Comparison of ENCODE assay signal across 9 mouse cellular contexts in the genomic region with DNA sequence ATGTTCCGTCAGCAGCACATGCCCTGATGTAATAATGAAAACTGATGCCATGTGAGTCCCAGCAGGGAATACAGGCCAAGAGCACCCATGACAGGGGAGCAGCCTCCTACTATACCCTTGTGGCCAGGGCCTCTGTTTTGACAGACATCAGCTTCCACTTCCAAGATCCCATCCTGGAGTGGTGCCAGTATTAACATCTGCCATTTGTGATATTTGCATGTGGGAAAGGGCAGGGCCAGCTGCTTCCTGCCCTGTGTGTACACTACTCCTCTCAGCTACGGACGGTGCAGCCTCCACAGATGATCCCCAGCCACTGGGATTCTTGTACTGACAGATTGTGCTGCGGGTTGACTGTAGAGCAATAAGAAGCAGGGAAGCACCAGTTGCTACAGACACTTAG.
DNase-seq lines count a peak whose midpoint lies in the region; ATAC-seq and TF ChIP-seq lines count a peak whose summit lies in the region.
"Had no signal": no experiment of that assay in that cellular context is flagged by ENCODE, and none has a peak within 500 bp of the region (broad histone marks: within the 10 kb centered on the region; RNA-seq: fewer than 3 reads in every experiment).

No protein-coding gene starts in this region.

- TF ChIP-seq CTCF in kidney, postnatal 0 days (IDR thresholded peaks at IDR 0.05; ENCODE audit: low read depth), result no peak
- TF ChIP-seq CTCF in kidney, adult 2 months (conservative IDR thresholded peaks at IDR 0.05; ENCODE audit: insufficient read depth, insufficient read length, low read depth, low read length), result no peak
- TF ChIP-seq CTCF in brain, embryonic 14.5 days (IDR thresholded peaks at IDR 0.05; ENCODE audit: borderline replicate concordance, extremely low read depth, insufficient read depth, insufficient read length), result no peak

- H3K27me3 ChIP-seq in kidney, postnatal 0 days (ENCODE audit: insufficient read depth, low read length), result no peaks in the 10 kb centered on the region
- H3K27me3 ChIP-seq in kidney, adult 2 months (replicated peaks; ENCODE audit: control insufficient read depth, insufficient read depth, low read length), result no peaks in the 10 kb centered on the region
- no peaks in the 10 kb centered on the region for H3K27me3 ChIP-seq in heart, embryonic 15.5 days

- no peak overlapping the region for H3K27ac ChIP-seq in kidney, postnatal 0 days
- no peak overlapping the region for H3K27ac ChIP-seq in kidney, adult 2 months (ENCODE audit: insufficient read depth, low read depth, low read length)
- H3K27ac ChIP-seq in heart, embryonic 15.5 days, result no peak overlapping the region

- no peak overlapping the region for H3K4me3 ChIP-seq in kidney, postnatal 0 days (replicated peaks; ENCODE audit: low read depth, low read length)
- no peak overlapping the region for H3K4me3 ChIP-seq in kidney, adult 2 months (ENCODE audit: insufficient read depth, low read depth, low read length)
- no peak overlapping the region for H3K4me3 ChIP-seq in heart, embryonic 15.5 days

- no peaks in the 10 kb centered on the region for H3K36me3 ChIP-seq in kidney, postnatal 0 days (ENCODE audit: insufficient read depth, low read length)
- H3K36me3 ChIP-seq in kidney, adult 2 months (ENCODE audit: control insufficient read depth, insufficient read depth, low read length), result no peaks in the 10 kb centered on the region
- no peaks in the 10 kb centered on the region for H3K36me3 ChIP-seq in heart, embryonic 15.5 days

- no peak for TF ChIP-seq POLR2A in kidney, adult 2 months (IDR thresholded peaks at IDR 0.05; ENCODE audit: low read depth, low read length)
- no peak for TF ChIP-seq POLR2A in brain, embryonic 14.5 days (IDR thresholded peaks at IDR 0.05; ENCODE audit: borderline replicate concordance, extremely low read depth, insufficient read depth, insufficient read length, poor library complexity, severe bottlenecking)

- no peaks in the 10 kb centered on the region for H3K4me1 ChIP-seq in kidney, postnatal 0 days (replicated peaks; ENCODE audit: insufficient read depth, low read length)
- H3K4me1 ChIP-seq in kidney, adult 2 months (ENCODE audit: control insufficient read depth, insufficient read depth, low read length), result no peaks in the 10 kb centered on the region
- peaks cover 13% of the 10 kb centered on the region; the same call in 1 of the 2 replicates for H3K4me1 ChIP-seq in heart, embryonic 15.5 days (replicated peaks)

- H3K4me2 ChIP-seq in kidney, postnatal 0 days (ENCODE audit: low read length), result no peak overlapping the region
- no peak overlapping the region for H3K4me2 ChIP-seq in heart, embryonic 15.5 days

- ATAC-seq in kidney, postnatal 0 days (replicated peaks; ENCODE audit: low FRiP score, low read depth), result peak; percentile 12; the same call in 1 of the 2 replicates
- peak; percentile 78 for ATAC-seq in heart, embryonic 15.5 days (replicated peaks; ENCODE audit: insufficient number of reproducible peaks, insufficient read depth, low FRiP score, low read depth)

- H3K9me3 ChIP-seq in kidney, postnatal 0 days (replicated peaks; ENCODE audit: low read length), result no peaks in the 10 kb centered on the region
- no peaks in the 10 kb centered on the region for H3K9me3 ChIP-seq in heart, embryonic 15.5 days (replicated peaks)

- WGBS in kidney, postnatal 0 days, result 40% methylated on average over 4 of the region's 4 CpGs
- WGBS in kidney, adult 2 months, result 53% methylated on average over 4 of the region's 4 CpGs
- WGBS in heart, embryonic 15.5 days, result 32% methylated on average over 4 of the region's 4 CpGs

- peak; percentile 58 for DNase-seq in kidney, postnatal 0 days (ENCODE audit: low spot score)
- DNase-seq in kidney, adult 2 months, result no peak
- peak; percentile 80 for DNase-seq in brain, embryonic 14.5 days (ENCODE audit: low read depth)
- DNase-seq in lung, postnatal 14 days, result peak; percentile 70
- DNase-seq in cerebellum, adult 11 months, result no peak
- no peak for DNase-seq in cerebellum, adult 18-20 months
- DNase-seq in left cerebral cortex, adult 9 months (ENCODE audit: low spot score in 2 of 2), result no peak
- DNase-seq: layer of hippocampus, adult 9-11 months had no signal

- no peak overlapping the region for H3K9ac ChIP-seq in kidney, postnatal 0 days (ENCODE audit: low read depth, low read length)
- no peak overlapping the region for H3K9ac ChIP-seq in heart, embryonic 15.5 days

Comparison
In these comparisons a context has a peak if more than half of its experiments do, and no peak if none do; other contexts are left out.
1. DNase-seq: peak in kidney, postnatal 0 days (single experiment), brain, embryonic 14.5 days (single experiment) and lung, postnatal 14 days (single experiment); none in kidney, adult 2 months (single experiment), cerebellum, adult 11 months (single experiment), cerebellum, adult 18-20 months (0 of 2) and left cerebral cortex, adult 9 months (0 of 2).